Mouse (Mus musculus) yolk sac, embryonic 10.5 days (tissue): ENCODE measurements around the gene Numa1.
"Not testable (repeated sequence)": the region's sequence is repeated elsewhere in the genome, so short reads cannot be mapped to it uniquely, and the experiment has no call there.

Experiments
- DNase-seq: peaks from one replicate; pipeline ENCODE4 v3.0.0-alpha.2; 2017; ENCODE audit warnings: low spot score

Gene Numa1

DNA sequence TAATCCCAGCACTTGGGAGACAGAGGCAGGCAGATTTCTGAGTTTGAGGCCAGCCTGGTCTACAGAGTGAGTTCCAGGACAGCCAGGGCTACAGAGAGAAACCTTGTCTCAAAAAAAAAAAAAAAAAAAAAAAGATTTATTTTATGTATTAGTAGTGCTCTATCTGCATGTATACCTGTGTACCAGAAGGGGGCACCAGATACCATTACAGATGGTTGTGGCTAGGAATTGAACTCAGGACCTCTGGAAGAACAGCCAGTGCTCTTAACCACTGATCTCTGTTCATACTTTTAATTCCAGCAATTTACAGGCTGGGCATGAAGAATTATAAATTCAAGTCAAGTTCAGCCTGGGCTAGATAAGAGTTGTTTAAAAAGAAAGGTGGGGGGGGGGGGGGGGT lies 114.6 kb downstream of the Numa1 start:
- DNase-seq = not testable (repeated sequence)

DNA sequence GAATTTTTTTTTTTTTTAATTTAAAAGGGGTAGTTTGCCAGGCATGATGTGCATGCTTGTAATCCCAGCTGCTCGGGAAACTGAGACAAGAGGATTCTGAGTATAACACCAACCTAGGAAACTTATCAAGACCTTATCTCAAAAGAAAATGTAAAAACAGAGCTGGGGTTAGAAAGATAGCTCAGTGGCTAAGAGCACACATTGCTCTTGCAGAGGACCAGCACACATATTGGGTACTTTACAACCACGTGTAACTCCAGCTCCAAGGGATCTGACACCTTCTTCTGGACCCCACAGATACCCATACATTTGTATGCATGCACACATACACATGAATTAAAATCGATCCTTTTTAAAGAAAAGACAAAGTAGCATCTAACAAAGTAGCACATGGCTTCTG lies 127.4 kb downstream of the Numa1 start:
- no peak for DNase-seq

DNA sequence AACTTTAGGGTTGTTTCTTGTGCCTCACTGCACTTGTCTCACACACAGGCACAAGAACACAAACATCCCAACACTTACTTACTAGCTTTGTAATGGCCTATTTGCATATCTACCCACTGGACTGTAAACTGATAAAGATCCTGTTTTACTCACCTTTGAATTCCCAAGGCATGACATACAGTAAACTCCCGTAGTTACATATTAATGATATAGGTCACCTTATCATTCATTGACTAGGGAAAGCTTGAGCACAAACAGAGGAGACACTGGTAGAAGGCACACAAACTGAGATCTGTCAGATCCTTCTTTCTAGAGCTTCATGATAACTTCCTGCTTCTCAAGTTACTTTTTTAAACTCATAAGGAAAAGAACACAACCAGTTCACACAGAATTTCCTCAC lies 128.3 kb downstream of the Numa1 start:
- DNase-seq = no peak

DNA sequence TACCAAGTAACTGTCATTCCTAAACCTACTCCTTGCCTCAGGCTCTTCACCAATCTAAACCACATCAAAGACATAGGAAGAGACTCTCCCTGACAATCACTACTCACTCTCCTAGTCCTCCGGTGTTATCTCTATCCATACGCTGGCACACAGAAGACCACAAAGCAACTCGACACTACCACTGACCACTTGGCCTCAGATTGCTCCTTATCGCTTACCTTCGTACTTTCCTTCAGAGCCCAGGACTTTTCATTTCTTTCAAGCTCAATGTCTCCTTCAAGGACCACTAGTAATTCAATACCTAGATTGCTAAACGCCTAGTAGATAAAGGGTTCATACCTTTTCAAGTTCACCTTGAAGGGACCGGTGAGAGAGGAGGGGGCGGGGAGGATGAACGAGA lies 130.0 kb downstream of the Numa1 start:
- no peak for DNase-seq
